Mouse (Mus musculus) forebrain, embryonic 11.5 days (tissue): Measurements from ENCODE around the gene Snx33. TPM values are rescaled to one million over a fixed set of nuclear protein-coding genes. Genes with fewer than 3 reads are reported as not detected.

Source experiments
- ATAC-seq: fragments of 200-750 bp; cut with Nextera tagmentation; replicated peaks from 2 replicates; pipeline ENCODE4 v1.8.0; 2017; ENCODE audit warnings: moderate TSS enrichment; ENCODE audit not compliant: low FRiP score
- DNase-seq: peaks from one replicate; pipeline ENCODE4 v3.0.0-alpha.2; 2017; ENCODE audit warnings: low spot score
- H3K27ac ChIP-seq: fragments of 300-500 bp; sonication (generic); 2 replicates; pipeline ENCODE4 v1.5.1; 2014; ENCODE audit warnings: low read depth, low read length
- H3K27me3 ChIP-seq: fragments of 300-500 bp; sonication (generic); 2 replicates; pipeline ENCODE4 v1.6.1; 2014; ENCODE audit warnings: mild to moderate bottlenecking, low read length, mixed read lengths; ENCODE audit not compliant: control insufficient read depth, insufficient read depth
- H3K36me3 ChIP-seq: fragments of 300-500 bp; sonication (generic); 2 replicates; pipeline ENCODE4 v1.6.1; 2014; ENCODE audit warnings: mild to moderate bottlenecking, low read length, moderate library complexity, mixed read lengths; ENCODE audit not compliant: control insufficient read depth, insufficient read depth
- H3K4me1 ChIP-seq: fragments of 300-500 bp; sonication (generic); replicated peaks from 2 replicates; pipeline ENCODE4 v1.6.1; 2014; ENCODE audit warnings: low read length, mixed read lengths; ENCODE audit not compliant: control insufficient read depth, insufficient read depth
- H3K4me2 ChIP-seq: fragments of 300-500 bp; sonication (generic); 2 replicates; pipeline ENCODE4 v1.6.1; 2014; ENCODE audit warnings: low read depth, mild to moderate bottlenecking, low read length, moderate library complexity, mixed read lengths; ENCODE audit not compliant: severe bottlenecking
- H3K4me3 ChIP-seq: fragments of 300-500 bp; sonication (generic); 2 replicates; pipeline ENCODE4 v1.5.1; 2014; ENCODE audit warnings: low read depth, low read length
- H3K9ac ChIP-seq: fragments of 300-500 bp; sonication (generic); 2 replicates; pipeline ENCODE4 v1.6.1; 2014; ENCODE audit warnings: low read length
- H3K9me3 ChIP-seq: fragments of 300-500 bp; sonication (generic); 2 replicates; pipeline ENCODE4 v1.6.1; 2016; ENCODE audit warnings: low read length, mixed read lengths; ENCODE audit not compliant: control insufficient read depth
- WGBS: fragments of 180-500 bp; shearing (Covaris S2); extraction: QIAGEN DNeasy Blood & Tissue Kit; methylation state at CpG from one replicate; pipeline ENCODE4 v1.1.7; 2014; 5-methylcytosine and 5-hydroxymethylcytosine counted together
- polyA plus RNA-seq: library from polyadenylated mRNA; unstranded; fragments of >200 nt; fragmentation: Nextera tagmentation; extraction: Ambion mirVana; gene quantifications from 2 replicates; pipeline ENCODE4 v1.2.1, GENCODE M21; 2014

Snx33 gene
- polyA plus RNA-seq, 1 experiment from 2014 or later, result 5.8 TPM

- Histone ChIP-seq H3K4me3 (no peak overlapping the region), H3K9ac (peak overlapping the region; percentile 4; the same call in 1 of the 2 replicates), H3K36me3 (no peaks in the 10 kb centered on the region), H3K4me2 (no peak overlapping the region; the same call in 1 of the 2 replicates), H3K4me1 (peaks cover 7% of the 10 kb centered on the region), H3K9me3 (no peaks in the 10 kb centered on the region), H3K27ac (no peak overlapping the region), H3K27me3 (no peaks in the 10 kb centered on the region; the same call in 1 of the 2 replicates)
- WGBS, result 31% methylated on average over 12 of the region's 12 CpGs
- DNase-seq (peak; percentile 73), ATAC-seq (0 out of 2 replicates have a peak, but pooled peaks have one; percentile 40)
These were observed 36.6 kb downstream of the Snx33 start for GRCm38 (mm10) chr9:56891517-56892011.

- Histone ChIP-seq H3K4me2 (no peak overlapping the region), H3K9me3 (no peaks in the 10 kb centered on the region), H3K4me3 (no peak overlapping the region), H3K4me1 (peaks cover 7% of the 10 kb centered on the region), H3K27me3 (no peaks in the 10 kb centered on the region; the same call in 1 of the 2 replicates), H3K9ac (no peak overlapping the region), H3K27ac (no peak overlapping the region), H3K36me3 (no peaks in the 10 kb centered on the region)
- ATAC-seq (no peak), DNase-seq (no peak)
- WGBS, result 75% methylated on average over 11 of the region's 11 CpGs
These were observed 37.5 kb downstream of the Snx33 start for GRCm38 (mm10) chr9:56890522-56891250.

- peak overlapping the region; percentile 32 for H3K9ac ChIP-seq
- no peaks in the 10 kb centered on the region for H3K9me3 ChIP-seq
- H3K4me3 ChIP-seq, result peak overlapping the region; percentile 6; the same call in 1 of the 2 replicates
- H3K27me3 ChIP-seq, result no peaks in the 10 kb centered on the region; the same call in 1 of the 2 replicates
- H3K4me2 ChIP-seq, result peak overlapping the region; percentile 51
- DNase-seq, result peak; percentile 86
- no peak overlapping the region for H3K27ac ChIP-seq
- ATAC-seq, result peak; percentile 63; the same call in 1 of the 2 replicates
- no peaks in the 10 kb centered on the region for H3K36me3 ChIP-seq
- H3K4me1 ChIP-seq, result peaks cover 7% of the 10 kb centered on the region
- WGBS, result 5% methylated on average over 14 of the region's 14 CpGs
These were observed 38.4 kb downstream of the Snx33 start for GRCm38 (mm10) chr9:56889817-56890216.

GRCm38 (mm10) chr9:56887581-56887980 is 40.6 kb downstream of the Snx33 start:
- WGBS, result 93% methylated on average over 16 of the region's 16 CpGs
- Histone ChIP-seq H3K4me3 (no peak overlapping the region), H3K4me2 (no peak overlapping the region), H3K27ac (no peak overlapping the region), H3K27me3 (no peaks in the 10 kb centered on the region; the same call in 1 of the 2 replicates), H3K9ac (no peak overlapping the region), H3K9me3 (no peaks in the 10 kb centered on the region), H3K36me3 (no peaks in the 10 kb centered on the region), H3K4me1 (0 out of 2 replicates have a peak, but pooled peaks cover 4% of the 10 kb centered on the region)
- DNase-seq, result no peak
- no peak for ATAC-seq

GRCm38 (mm10) chr9:56886601-56887000 is 41.6 kb downstream of the Snx33 start:
- DNase-seq (no peak), ATAC-seq (no peak)
- Histone ChIP-seq H3K9me3 (no peaks in the 10 kb centered on the region), H3K27me3 (no peaks in the 10 kb centered on the region), H3K27ac (no peak overlapping the region), H3K4me3 (no peak overlapping the region), H3K36me3 (no peaks in the 10 kb centered on the region), H3K4me1 (0 out of 2 replicates have a peak, but pooled peaks cover under 1% of the 10 kb centered on the region), H3K4me2 (no peak overlapping the region), H3K9ac (no peak overlapping the region)
- 93% methylated on average over 15 of the region's 15 CpGs for whole genome bisulfite sequencing

GRCm38 (mm10) chr9:56886113-56886512 is 42.1 kb downstream of the Snx33 start:
- no peaks in the 10 kb centered on the region for H3K36me3 ChIP-seq
- no peaks in the 10 kb centered on the region for H3K27me3 ChIP-seq
- H3K4me2 ChIP-seq, result no peak overlapping the region
- H3K9me3 ChIP-seq, result no peaks in the 10 kb centered on the region
- DNase-seq (peak; percentile 75), ATAC-seq (no peak)
- no peak overlapping the region for H3K4me3 ChIP-seq
- WGBS, result 63% methylated on average over 13 of the region's 13 CpGs
- H3K9ac ChIP-seq, result no peak overlapping the region
- no peaks in the 10 kb centered on the region for H3K4me1 ChIP-seq
- H3K27ac ChIP-seq, result no peak overlapping the region

- 87% methylated on average over 4 of the region's 4 CpGs for WGBS
- no peak overlapping the region for H3K4me2 ChIP-seq
- no peak overlapping the region for H3K27ac ChIP-seq
- H3K27me3 ChIP-seq, result no peaks in the 10 kb centered on the region
- DNase-seq (no peak), ATAC-seq (no peak)
- H3K36me3 ChIP-seq, result no peaks in the 10 kb centered on the region
- H3K9ac ChIP-seq, result no peak overlapping the region
- H3K9me3 ChIP-seq, result no peaks in the 10 kb centered on the region
- H3K4me3 ChIP-seq, result no peak overlapping the region
- H3K4me1 ChIP-seq, result no peaks in the 10 kb centered on the region
These were observed 43.8 kb downstream of the Snx33 start for GRCm38 (mm10) chr9:56884328-56884727.

GRCm38 (mm10) chr9:56883470-56883869 is 44.7 kb downstream of the Snx33 start:
- Histone ChIP-seq H3K27ac (no peak overlapping the region), H3K9me3 (no peaks in the 10 kb centered on the region), H3K4me3 (no peak overlapping the region), H3K9ac (no peak overlapping the region), H3K27me3 (no peaks in the 10 kb centered on the region), H3K4me1 (no peaks in the 10 kb centered on the region), H3K4me2 (no peak overlapping the region), H3K36me3 (no peaks in the 10 kb centered on the region)
- DNase-seq, result no peak
- 84% methylated on average over 7 of the region's 7 CpGs for WGBS
- no peak for ATAC-seq
